Mouse (Mus musculus) heart, embryonic 16.5 days (tissue): ENCODE data around the gene Gtse1. TPM values are rescaled to one million over a fixed set of nuclear protein-coding genes. Genes with fewer than 3 reads are reported as not detected.

ENCODE experiments used
- ATAC-seq: fragments of 200-750 bp; cut with Nextera tagmentation; replicated peaks from 2 replicates; pipeline ENCODE4 v1.8.0; 2017; ENCODE audit warnings: moderate number of reproducible peaks; ENCODE audit not compliant: insufficient read depth, low FRiP score; ENCODE audit errors: extremely low read depth
- H3K27ac ChIP-seq: fragments of 300-500 bp; sonication (generic); 2 replicates; pipeline ENCODE4 v1.5.1; 2014; ENCODE audit warnings: mild to moderate bottlenecking, low read length, control low read depth, moderate library complexity
- H3K27me3 ChIP-seq: fragments of 300-500 bp; sonication (generic); 2 replicates; pipeline ENCODE4 v1.6.1; 2014; ENCODE audit warnings: low read length, mixed read lengths; ENCODE audit not compliant: control insufficient read depth, insufficient read depth
- H3K36me3 ChIP-seq: fragments of 300-500 bp; sonication (generic); 2 replicates; pipeline ENCODE4 v1.6.1; 2014; ENCODE audit not compliant: control insufficient read depth, insufficient read depth
- H3K4me1 ChIP-seq: fragments of 300-500 bp; sonication (generic); 2 replicates; pipeline ENCODE4 v1.6.1; 2014; ENCODE audit warnings: low read length, mixed read lengths; ENCODE audit not compliant: control insufficient read depth, insufficient read depth
- H3K4me2 ChIP-seq: fragments of 300-500 bp; sonication (generic); 2 replicates; pipeline ENCODE4 v1.6.1; 2014; ENCODE audit warnings: low read depth, mild to moderate bottlenecking, control low read depth, low read length
- H3K4me3 ChIP-seq: fragments of 300-500 bp; sonication (generic); 2 replicates; pipeline ENCODE4 v1.5.1; 2014; ENCODE audit warnings: mild to moderate bottlenecking, control low read depth, low read length
- H3K9ac ChIP-seq: fragments of 300-500 bp; sonication (generic); 2 replicates; pipeline ENCODE4 v1.6.1; 2014; ENCODE audit warnings: low read length, control low read depth
- H3K9me3 ChIP-seq: fragments of 300-500 bp; sonication (generic); replicated peaks from 2 replicates; pipeline ENCODE4 v1.6.1; 2016; ENCODE audit warnings: low read length; ENCODE audit not compliant: control insufficient read depth
- WGBS: fragments of 180-500 bp; shearing (Covaris S2); extraction: QIAGEN DNeasy Blood & Tissue Kit; methylation state at CpG from one replicate; pipeline ENCODE4 v1.1.7; 2014; 5-methylcytosine and 5-hydroxymethylcytosine counted together
- polyA plus RNA-seq: library from polyadenylated mRNA; unstranded; fragments of >200 nt; fragmentation: Nextera tagmentation; extraction: Ambion mirVana; gene quantifications from 2 replicates; pipeline ENCODE4 v1.2.1, GENCODE M21; 2015

Gene Gtse1
- polyA plus RNA-seq, 1 experiment from 2014 or later = 25.5 TPM

- Histone ChIP-seq H3K36me3 (no peaks in the 10 kb centered on the region), H3K4me2 (no peak overlapping the region), H3K4me1 (peaks cover 8% of the 10 kb centered on the region), H3K27ac (no peak overlapping the region), H3K27me3 (no peaks in the 10 kb centered on the region), H3K9ac (no peak overlapping the region), H3K9me3 (no peaks in the 10 kb centered on the region), H3K4me3 (no peak overlapping the region)
- ATAC-seq = no peak
- 69% methylated on average over 4 of the region's 4 CpGs for WGBS
Measured at GRCm38 (mm10) chr15:85828071-85828470, 31.5 kb upstream of the Gtse1 start.

- Histone ChIP-seq H3K27ac (no peak overlapping the region), H3K4me3 (no peak overlapping the region), H3K4me2 (no peak overlapping the region), H3K4me1 (peaks cover 8% of the 10 kb centered on the region), H3K36me3 (no peaks in the 10 kb centered on the region), H3K9me3 (no peaks in the 10 kb centered on the region), H3K9ac (no peak overlapping the region), H3K27me3 (no peaks in the 10 kb centered on the region)
- WGBS = 65% methylated on average over 5 of the region's 5 CpGs
- no peak for ATAC-seq
Measured at GRCm38 (mm10) chr15:85829470-85829869, 30.1 kb upstream of the Gtse1 start.

- H3K9ac ChIP-seq = peak within 1 kb of the TSS; percentile 80
- H3K9me3 ChIP-seq = no peaks in the 10 kb centered on the region
- H3K4me2 ChIP-seq = peak within 1 kb of the TSS; percentile 88
- no peaks in the 10 kb centered on the region for H3K36me3 ChIP-seq
- peaks cover 8% of the 10 kb centered on the region for H3K4me1 ChIP-seq
- H3K27me3 ChIP-seq = no peaks in the 10 kb centered on the region
- H3K4me3 ChIP-seq = peak within 1 kb of the TSS; percentile 70
- ATAC-seq = peak; percentile 81
- peak within 1 kb of the TSS; percentile 43; the same call in 1 of the 2 replicates for H3K27ac ChIP-seq
- 2% methylated on average over 27 of the region's 27 CpGs for WGBS
Measured at GRCm38 (mm10) chr15:85831954-85832590, 27.5 kb upstream of the Gtse1 start, which contains the start of gene Ttc38. TSS of gene Ttc38 (plus strand) at chr15:85832306.

GRCm38 (mm10) chr15:85832599-85832998, 26.9 kb upstream of the Gtse1 start:
- Histone ChIP-seq H3K4me1 (peaks cover 8% of the 10 kb centered on the region), H3K27ac (peak overlapping the region; percentile 43; the same call in 1 of the 2 replicates), H3K9me3 (no peaks in the 10 kb centered on the region), H3K4me3 (peak overlapping the region; percentile 70), H3K36me3 (no peaks in the 10 kb centered on the region), H3K9ac (peak overlapping the region; percentile 80), H3K27me3 (no peaks in the 10 kb centered on the region), H3K4me2 (peak overlapping the region; percentile 88)
- ATAC-seq = no peak
- WGBS = 52% methylated on average over 8 of the region's 8 CpGs

- H3K4me2 ChIP-seq = no peak overlapping the region
- WGBS = 60% methylated on average over 3 of the region's 3 CpGs
- no peak overlapping the region for H3K9ac ChIP-seq
- peaks cover 8% of the 10 kb centered on the region for H3K4me1 ChIP-seq
- no peaks in the 10 kb centered on the region for H3K27me3 ChIP-seq
- H3K4me3 ChIP-seq = no peak overlapping the region
- no peak for ATAC-seq
- no peaks in the 10 kb centered on the region for H3K36me3 ChIP-seq
- no peak overlapping the region for H3K27ac ChIP-seq
- no peaks in the 10 kb centered on the region for H3K9me3 ChIP-seq
Measured at GRCm38 (mm10) chr15:85835335-85835734, 24.2 kb upstream of the Gtse1 start.

- Histone ChIP-seq H3K27ac (no peak overlapping the region), H3K9ac (no peak overlapping the region), H3K9me3 (no peaks in the 10 kb centered on the region), H3K27me3 (no peaks in the 10 kb centered on the region), H3K4me1 (peaks cover 4% of the 10 kb centered on the region; the same call in 1 of the 2 replicates), H3K4me3 (no peak overlapping the region), H3K36me3 (no peaks in the 10 kb centered on the region), H3K4me2 (no peak overlapping the region)
- ATAC-seq = no peak
- 87% methylated on average over 5 of the region's 5 CpGs for WGBS
Measured at GRCm38 (mm10) chr15:85836887-85837286, 22.7 kb upstream of the Gtse1 start.

GRCm38 (mm10) chr15:85840983-85841382, 18.6 kb upstream of the Gtse1 start:
- H3K4me2 ChIP-seq = no peak overlapping the region
- no peak for ATAC-seq
- no peak overlapping the region for H3K27ac ChIP-seq
- WGBS = 46% methylated on average over 6 of the region's 6 CpGs
- no peaks in the 10 kb centered on the region for H3K4me1 ChIP-seq
- H3K9me3 ChIP-seq = no peaks in the 10 kb centered on the region
- no peaks in the 10 kb centered on the region for H3K27me3 ChIP-seq
- no peak overlapping the region for H3K4me3 ChIP-seq
- no peaks in the 10 kb centered on the region for H3K36me3 ChIP-seq
- no peak overlapping the region for H3K9ac ChIP-seq

GRCm38 (mm10) chr15:85841796-85842360, 17.7 kb upstream of the Gtse1 start:
- Histone ChIP-seq H3K27me3 (no peaks in the 10 kb centered on the region), H3K27ac (no peak overlapping the region), H3K9ac (no peak overlapping the region), H3K4me1 (no peaks in the 10 kb centered on the region), H3K4me2 (no peak overlapping the region), H3K4me3 (no peak overlapping the region), H3K36me3 (no peaks in the 10 kb centered on the region), H3K9me3 (no peaks in the 10 kb centered on the region)
- no peak for ATAC-seq
- 62% methylated on average over 5 of the region's 5 CpGs for WGBS

- Histone ChIP-seq H3K36me3 (no peaks in the 10 kb centered on the region), H3K27me3 (no peaks in the 10 kb centered on the region), H3K9me3 (no peaks in the 10 kb centered on the region), H3K27ac (no peak overlapping the region), H3K4me2 (no peak overlapping the region), H3K4me1 (no peaks in the 10 kb centered on the region), H3K4me3 (no peak overlapping the region), H3K9ac (no peak overlapping the region)
- ATAC-seq = no peak
Measured at GRCm38 (mm10) chr15:85845071-85845470, 14.5 kb upstream of the Gtse1 start.
